ENCODE assay signal across 15 mouse cellular contexts in genomic region chr1:135125990-135126389, GRCm38 (mm10). TPM values are rescaled to one million over a fixed set of nuclear protein-coding genes. Genes with fewer than 3 reads are reported as not detected.
DNase-seq lines count a peak whose midpoint lies in the region; ATAC-seq and TF ChIP-seq lines count a peak whose summit lies in the region.
"Had no signal": no experiment of that assay in that cellular context is flagged by ENCODE, and none has a peak within 500 bp of the region (broad histone marks: within the 10 kb centered on the region; RNA-seq: fewer than 3 reads in every experiment).

No protein-coding gene starts in this region.

- no peak overlapping the region for H3K9ac ChIP-seq in forebrain, embryonic 13.5 days
- no peak overlapping the region for H3K9ac ChIP-seq in lung, embryonic 14.5 days
- no peak overlapping the region for H3K9ac ChIP-seq in liver, embryonic 11.5 days (ENCODE audit: low read depth, low read length)
- H3K9ac ChIP-seq: forebrain, embryonic 12.5 days; intestine, embryonic 15.5 days; liver, embryonic 14.5 days; midbrain, embryonic 12.5 days had no signal

- H3K9me3 ChIP-seq in forebrain, embryonic 10.5 days: no peaks in the 10 kb centered on the region
- H3K9me3 ChIP-seq in forebrain, embryonic 13.5 days (replicated peaks): no peaks in the 10 kb centered on the region
- H3K9me3 ChIP-seq in lung, embryonic 14.5 days (ENCODE audit: low read depth, low read length): no peaks in the 10 kb centered on the region
- no peaks in the 10 kb centered on the region for H3K9me3 ChIP-seq in limb, embryonic 10.5 days (replicated peaks)
- no peaks in the 10 kb centered on the region for H3K9me3 ChIP-seq in liver, embryonic 11.5 days (ENCODE audit: control insufficient read depth, low read length)
- H3K9me3 ChIP-seq: forebrain, embryonic 12.5 days; intestine, embryonic 15.5 days; midbrain, embryonic 12.5 days had no signal

- H3K36me3 ChIP-seq in forebrain, embryonic 10.5 days (replicated peaks): no peaks in the 10 kb centered on the region
- H3K36me3 ChIP-seq in forebrain, embryonic 13.5 days (ENCODE audit: poor library complexity, severe bottlenecking): no peaks in the 10 kb centered on the region
- H3K36me3 ChIP-seq in lung, embryonic 14.5 days (ENCODE audit: insufficient read depth): no peaks in the 10 kb centered on the region
- H3K36me3 ChIP-seq in limb, embryonic 10.5 days: no peaks in the 10 kb centered on the region
- H3K36me3 ChIP-seq in liver, embryonic 11.5 days (ENCODE audit: control insufficient read depth, insufficient read depth, low read length): no peaks in the 10 kb centered on the region
- H3K36me3 ChIP-seq: forebrain, embryonic 12.5 days; intestine, embryonic 15.5 days; midbrain, embryonic 12.5 days had no signal

- no peak for TF ChIP-seq CTCF in lung, embryonic 14.5 days (IDR thresholded peaks at IDR 0.05; ENCODE audit: low read depth)
- no peak for TF ChIP-seq CTCF in brain, embryonic 14.5 days (IDR thresholded peaks at IDR 0.05; ENCODE audit: borderline replicate concordance, extremely low read depth, insufficient read depth, insufficient read length)

- WGBS in forebrain, embryonic 10.5 days: 79% methylated on average over 8 of the region's 8 CpGs
- WGBS in forebrain, embryonic 13.5 days: 67% methylated on average over 8 of the region's 8 CpGs
- WGBS in lung, embryonic 14.5 days: 45% methylated on average over 8 of the region's 8 CpGs
- WGBS in limb, embryonic 10.5 days: 66% methylated on average over 8 of the region's 8 CpGs
- 82% methylated on average over 8 of the region's 8 CpGs for WGBS in liver, embryonic 11.5 days

- no peak overlapping the region for H3K4me3 ChIP-seq in forebrain, embryonic 10.5 days
- no peak overlapping the region for H3K4me3 ChIP-seq in forebrain, embryonic 13.5 days
- no peak overlapping the region for H3K4me3 ChIP-seq in lung, embryonic 14.5 days (ENCODE audit: low read depth, low read length)
- H3K4me3 ChIP-seq in limb, embryonic 10.5 days: no peak overlapping the region
- no peak overlapping the region for H3K4me3 ChIP-seq in liver, embryonic 11.5 days (ENCODE audit: low read depth, low read length)
- H3K4me3 ChIP-seq: forebrain, embryonic 12.5 days; intestine, embryonic 15.5 days; midbrain, embryonic 12.5 days had no signal

- H3K27me3 ChIP-seq in forebrain, embryonic 10.5 days (ENCODE audit: poor library complexity, severe bottlenecking): peaks cover 31% of the 10 kb centered on the region
- peaks cover 17% of the 10 kb centered on the region for H3K27me3 ChIP-seq in forebrain, embryonic 13.5 days
- H3K27me3 ChIP-seq in lung, embryonic 14.5 days (ENCODE audit: insufficient read depth, low read length): no peaks in the 10 kb centered on the region
- peaks cover 26% of the 10 kb centered on the region for H3K27me3 ChIP-seq in limb, embryonic 10.5 days (ENCODE audit: low read depth, poor library complexity, severe bottlenecking)
- H3K27me3 ChIP-seq in liver, embryonic 11.5 days (replicated peaks; ENCODE audit: control insufficient read depth, insufficient read depth, low read length): peaks cover 11% of the 10 kb centered on the region; the same call in 1 of the 2 replicates

- H3K4me1 ChIP-seq in forebrain, embryonic 10.5 days: peaks cover 44% of the 10 kb centered on the region
- H3K4me1 ChIP-seq in forebrain, embryonic 13.5 days: peaks cover 6% of the 10 kb centered on the region; the same call in 1 of the 2 replicates
- peaks cover 3% of the 10 kb centered on the region; the same call in 1 of the 2 replicates for H3K4me1 ChIP-seq in lung, embryonic 14.5 days (ENCODE audit: insufficient read depth)
- peaks cover 52% of the 10 kb centered on the region for H3K4me1 ChIP-seq in limb, embryonic 10.5 days
- peaks cover 18% of the 10 kb centered on the region for H3K4me1 ChIP-seq in liver, embryonic 11.5 days (replicated peaks; ENCODE audit: control insufficient read depth, insufficient read depth, low read length)

- DNase-seq in forebrain, embryonic 10.5 days (ENCODE audit: extremely low spot score, low spot score): no peak
- peak; percentile 61 for DNase-seq in lung, embryonic 14.5 days
- no peak for DNase-seq in lung, adult 18-20 months
- peak; percentile 55 for DNase-seq in brain, embryonic 14.5 days (ENCODE audit: low read depth)
- DNase-seq in limb, embryonic 10.5 days (ENCODE audit: low spot score): no peak
- DNase-seq in adrenal gland, adult 2 months: no peak
- no peak for DNase-seq in liver, embryonic 11.5 days (ENCODE audit: low spot score)
- DNase-seq: cerebellum, adult 2 months; thymus, postnatal 4 days had no signal

- TF ChIP-seq POLR2A in brain, embryonic 14.5 days (IDR thresholded peaks at IDR 0.05; ENCODE audit: borderline replicate concordance, extremely low read depth, insufficient read depth, insufficient read length, poor library complexity, severe bottlenecking): no peak

- no peak for ATAC-seq in forebrain, embryonic 13.5 days
- ATAC-seq in lung, embryonic 14.5 days (ENCODE audit: insufficient read depth): no peak
- ATAC-seq in liver, embryonic 11.5 days (replicated peaks; ENCODE audit: low FRiP score): no peak
- ATAC-seq: intestine, embryonic 15.5 days had no signal

- H3K4me2 ChIP-seq in forebrain, embryonic 13.5 days: no peak overlapping the region
- no peak overlapping the region for H3K4me2 ChIP-seq in lung, embryonic 14.5 days
- H3K4me2 ChIP-seq in liver, embryonic 11.5 days: no peak overlapping the region
- H3K4me2 ChIP-seq: forebrain, embryonic 12.5 days; intestine, embryonic 15.5 days; midbrain, embryonic 12.5 days had no signal

- peak overlapping the region; percentile 66 for H3K27ac ChIP-seq in forebrain, embryonic 10.5 days
- H3K27ac ChIP-seq in forebrain, embryonic 13.5 days: no peak overlapping the region
- H3K27ac ChIP-seq in lung, embryonic 14.5 days (ENCODE audit: low read depth): no peak overlapping the region
- H3K27ac ChIP-seq in limb, embryonic 10.5 days: peak overlapping the region; percentile 86
- H3K27ac ChIP-seq in liver, embryonic 11.5 days (ENCODE audit: low read depth, low read length): no peak overlapping the region
- H3K27ac ChIP-seq: forebrain, embryonic 12.5 days; intestine, embryonic 15.5 days; liver, embryonic 14.5 days; midbrain, embryonic 12.5 days had no signal

RNA-seq across cellular contexts. Expression of gene Ptpn7, which starts 6.5 kb away (rescaled TPM):
- polyA plus RNA-seq in forebrain, embryonic 10.5 days (2016; fragmentation: Nextera tagmentation; extraction: Ambion mirVana): 1.9 and 2.3 TPM in 2 replicates
- polyA plus RNA-seq in forebrain, embryonic 13.5 days (2015; fragmentation: Nextera tagmentation; extraction: Ambion mirVana): 0.34 and 0.53 TPM in 2 replicates
- polyA plus RNA-seq in lung, embryonic 14.5 days (2014; fragmentation: Nextera tagmentation; extraction: Ambion mirVana): 2.3 and 2.8 TPM in 2 replicates
- 0.45 and 0.46 TPM in 2 replicates for polyA plus RNA-seq in brain, embryonic 14.5 days (2012; rRNA removed)
- polyA plus RNA-seq in limb, embryonic 10.5 days (2016; fragmentation: Nextera tagmentation; extraction: Ambion mirVana): 1.4 and 1.9 TPM in 2 replicates
- total RNA-seq in adrenal gland, adult 2 months (2021): 1 to 10 TPM; 1.6 to 1.8 TPM
- 2.6 and 2.7 TPM in 2 replicates for polyA plus RNA-seq in adrenal gland, adult 2 months (2012; rRNA removed)
- 42.1 and 43.0 TPM in 2 replicates for polyA plus RNA-seq in liver, embryonic 11.5 days (2014; fragmentation: Nextera tagmentation; extraction: Ambion mirVana)

RNA-seq across cellular contexts. Expression of gene Arl8a, which starts 20.6 kb away (rescaled TPM):
- polyA plus RNA-seq in forebrain, embryonic 10.5 days (2016; fragmentation: Nextera tagmentation; extraction: Ambion mirVana): 37.6 and 39.2 TPM in 2 replicates
- polyA plus RNA-seq in forebrain, embryonic 13.5 days (2015; fragmentation: Nextera tagmentation; extraction: Ambion mirVana): 161 and 162 TPM in 2 replicates
- polyA plus RNA-seq in lung, embryonic 14.5 days (2014; fragmentation: Nextera tagmentation; extraction: Ambion mirVana): 46.3 and 46.7 TPM in 2 replicates
- 333 and 385 TPM in 2 replicates for polyA plus RNA-seq in brain, embryonic 14.5 days (2012; rRNA removed)
- polyA plus RNA-seq in limb, embryonic 10.5 days (2016; fragmentation: Nextera tagmentation; extraction: Ambion mirVana): 32.7 and 42.2 TPM in 2 replicates
- 10 to 100 TPM; 59.4 to 62.2 TPM for total RNA-seq in adrenal gland, adult 2 months (2021)
- polyA plus RNA-seq in adrenal gland, adult 2 months (2012; rRNA removed): 41.5 and 43.2 TPM in 2 replicates
- polyA plus RNA-seq in liver, embryonic 11.5 days (2014; fragmentation: Nextera tagmentation; extraction: Ambion mirVana): 25.0 and 28.7 TPM in 2 replicates

RNA-seq across cellular contexts. Expression of gene Lgr6, which starts 20.9 kb away (rescaled TPM):
- polyA plus RNA-seq in forebrain, embryonic 10.5 days (2016; fragmentation: Nextera tagmentation; extraction: Ambion mirVana): 0.07 and 0.14 TPM in 2 replicates
- polyA plus RNA-seq in forebrain, embryonic 13.5 days (2015; fragmentation: Nextera tagmentation; extraction: Ambion mirVana): 0.15 and 0.30 TPM in 2 replicates
- polyA plus RNA-seq in lung, embryonic 14.5 days (2014; fragmentation: Nextera tagmentation; extraction: Ambion mirVana): 11.1 and 12.0 TPM in 2 replicates
- polyA plus RNA-seq in brain, embryonic 14.5 days (2012; rRNA removed): 0.38 and 0.63 TPM in 2 replicates
- 0.56 and 0.75 TPM in 2 replicates for polyA plus RNA-seq in limb, embryonic 10.5 days (2016; fragmentation: Nextera tagmentation; extraction: Ambion mirVana)
- total RNA-seq in adrenal gland, adult 2 months (2021): 1 to 10 TPM; 2.0 to 3.6 TPM
- 1.1 and 1.8 TPM in 2 replicates for polyA plus RNA-seq in adrenal gland, adult 2 months (2012; rRNA removed)
- 0.48 and 0.70 TPM in 2 replicates for polyA plus RNA-seq in liver, embryonic 11.5 days (2014; fragmentation: Nextera tagmentation; extraction: Ambion mirVana)
- total RNA-seq: granulocyte monocyte progenitor cell, adult 5-6 weeks had no signal

RNA-seq across cellular contexts. Expression of gene Gpr37l1, which starts 41.5 kb away (rescaled TPM):
- not detected in 2 replicates for polyA plus RNA-seq in forebrain, embryonic 10.5 days (2016; fragmentation: Nextera tagmentation; extraction: Ambion mirVana)
- not detected in 2 replicates for polyA plus RNA-seq in forebrain, embryonic 13.5 days (2015; fragmentation: Nextera tagmentation; extraction: Ambion mirVana)
- polyA plus RNA-seq in lung, embryonic 14.5 days (2014; fragmentation: Nextera tagmentation; extraction: Ambion mirVana): not detected in 2 replicates
- 0.35 and 0.46 TPM in 2 replicates for polyA plus RNA-seq in brain, embryonic 14.5 days (2012; rRNA removed)
- not detected in 2 replicates for polyA plus RNA-seq in limb, embryonic 10.5 days (2016; fragmentation: Nextera tagmentation; extraction: Ambion mirVana)
- 1 to 10 TPM in 1 of 2 experiments, under 1 TPM in 1; 0.61 to 2.2 TPM for total RNA-seq in adrenal gland, adult 2 months (2021)
- 2.3 and 3.0 TPM in 2 replicates for polyA plus RNA-seq in adrenal gland, adult 2 months (2012; rRNA removed)
- not detected in 2 replicates for polyA plus RNA-seq in liver, embryonic 11.5 days (2014; fragmentation: Nextera tagmentation; extraction: Ambion mirVana)
- total RNA-seq: granulocyte monocyte progenitor cell, adult 5-6 weeks had no signal
- polyA plus RNA-seq: forebrain, embryonic 12.5 days; midbrain, embryonic 12.5 days had no signal

Comparison
In these comparisons a context has a peak if more than half of its experiments do, and no peak if none do; other contexts are left out.
1. DNase-seq: peak in lung, embryonic 14.5 days (single experiment) and brain, embryonic 14.5 days (single experiment); none in forebrain, embryonic 10.5 days (single experiment), lung, adult 18-20 months (0 of 2), limb, embryonic 10.5 days (single experiment), adrenal gland, adult 2 months (single experiment) and liver, embryonic 11.5 days (single experiment).
2. H3K27ac ChIP-seq: peak in forebrain, embryonic 10.5 days (single experiment) and limb, embryonic 10.5 days (single experiment); none in forebrain, embryonic 13.5 days (single experiment), lung, embryonic 14.5 days (single experiment) and liver, embryonic 11.5 days (single experiment).
3. RNA of gene Ptpn7, which starts 6.5 kb away (polyA plus RNA-seq): 42.1 to 43.0 TPM in liver, embryonic 11.5 days; 2.6 to 2.7 TPM in adrenal gland, adult 2 months, 2.3 to 2.8 TPM in lung, embryonic 14.5 days, 1.9 to 2.3 TPM in forebrain, embryonic 10.5 days, 1.4 to 1.9 TPM in limb, embryonic 10.5 days, 0.45 to 0.46 TPM in brain, embryonic 14.5 days and 0.34 to 0.53 TPM in forebrain, embryonic 13.5 days; every median in the first group is over 10 times any median in the second.